Mouse (Mus musculus) cerebellum, postnatal 10 days (tissue): ENCODE data around the gene Ctc1.
"Not testable (repeated sequence)": the region's sequence is repeated elsewhere in the genome, so short reads cannot be mapped to it uniquely, and the experiment has no call there.

Source experiments
- DNase-seq, 2 experiments: peaks; one replicate each; pipeline ENCODE4 v3.0.0; 2021; ENCODE audit warnings: mixed read lengths in 2 of 2

The Ctc1 gene

GRCm38 (mm10) chr11:69008182-69009121 is 7.3 kb upstream of the Ctc1 start, which contains the start of gene Pfas:
Gene Pfas, minus strand, starts transcription at chr11:69008460.
- peak; percentile 99 to 100 for DNase-seq

- DNase-seq = no peak
Observed at GRCm38 (mm10) chr11:69009508-69009907, 6.2 kb upstream of the Ctc1 start.

DNA sequence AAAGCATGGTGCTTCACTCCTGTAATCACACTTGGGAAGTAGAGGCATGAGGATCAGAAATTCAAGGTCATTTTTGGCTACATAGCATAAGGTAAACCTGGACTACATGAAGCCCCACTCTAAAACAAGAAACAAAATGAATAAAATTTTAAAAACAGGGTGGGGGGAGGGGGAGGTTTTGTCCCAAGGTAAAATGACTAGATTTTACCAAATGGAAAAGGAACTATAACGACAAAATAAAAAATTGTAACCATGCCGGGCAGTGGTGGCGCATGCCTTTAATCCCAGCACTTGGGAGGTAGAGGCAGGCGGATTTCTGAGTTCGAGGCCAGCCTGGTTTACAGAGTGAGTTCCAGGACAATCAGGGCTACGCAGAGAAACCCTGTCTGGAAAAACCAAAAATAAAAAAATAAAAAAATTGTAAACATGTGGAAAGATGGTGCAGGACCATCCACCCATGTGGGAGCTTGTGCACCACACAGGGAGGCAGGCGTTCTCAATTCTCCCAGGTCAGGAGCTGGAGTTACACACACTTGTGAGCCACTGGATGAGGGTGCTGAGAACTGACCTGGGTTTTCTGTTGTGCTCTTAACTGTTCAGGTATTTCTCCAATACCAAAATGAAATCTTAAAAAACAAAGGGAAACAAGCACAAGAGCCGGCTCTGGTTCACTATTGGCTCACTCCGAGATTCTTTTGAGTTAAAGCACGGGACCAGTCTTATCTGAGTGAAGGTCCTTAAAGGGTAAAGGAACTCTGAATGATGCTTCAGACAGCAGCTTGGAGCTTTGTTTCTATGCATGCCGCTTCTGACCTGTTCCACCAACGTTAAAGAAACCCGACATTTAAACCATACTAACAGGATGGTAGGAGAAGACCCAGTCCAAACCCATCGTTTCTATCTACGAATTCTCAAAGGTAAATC is 5.0 kb upstream of the Ctc1 start:
- no peak for DNase-seq

DNA sequence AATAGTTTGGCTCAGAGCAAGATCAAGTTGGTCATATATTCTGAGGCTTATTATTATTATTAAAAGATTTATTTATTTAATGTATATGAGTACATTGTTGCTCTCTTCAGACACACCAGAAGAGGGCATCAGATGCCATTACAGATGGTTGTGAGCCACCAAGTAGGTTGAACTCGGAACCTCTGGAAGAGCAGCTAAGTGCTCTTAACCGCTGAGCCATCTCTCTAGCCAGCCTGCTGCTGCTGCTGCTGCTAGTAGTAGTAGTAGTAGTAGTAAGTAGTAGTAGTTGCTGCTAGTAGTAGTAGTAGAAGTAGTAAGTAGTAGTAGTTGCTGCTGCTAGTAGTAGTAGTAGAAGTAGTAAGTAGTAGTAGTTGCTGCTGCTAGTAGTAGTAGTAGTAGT is 4.3 kb upstream of the Ctc1 start:
- DNase-seq = not testable (repeated sequence)

GRCm38 (mm10) chr11:69012071-69012601 is 3.6 kb upstream of the Ctc1 start:
- peak; percentile 92 to 93 for DNase-seq

GRCm38 (mm10) chr11:69016755-69017154 is 1.0 kb downstream of the Ctc1 start:
- DNase-seq = no peak

DNA sequence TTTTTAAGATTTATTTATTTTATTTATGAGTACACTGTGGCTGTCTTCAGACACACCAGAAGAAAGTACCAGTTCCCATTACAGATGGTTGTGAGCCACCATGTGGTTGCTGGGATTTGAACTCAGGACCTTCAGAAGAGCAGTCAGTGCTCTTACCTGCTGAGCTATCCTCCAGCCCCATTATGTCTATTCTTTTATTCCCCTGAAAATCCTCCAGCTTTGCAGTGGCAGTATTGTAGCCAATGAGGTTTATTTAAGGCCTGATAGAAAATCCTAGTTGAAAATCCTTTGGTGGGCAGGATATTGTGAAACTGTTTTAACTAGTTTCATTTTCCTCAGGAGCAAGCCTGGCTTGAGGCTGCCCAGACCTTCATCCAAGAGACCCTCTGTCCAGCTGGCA is 5.0 kb downstream of the Ctc1 start:
- no peak for DNase-seq

GRCm38 (mm10) chr11:69026562-69026961 is 10.9 kb downstream of the Ctc1 start:
- DNase-seq = no peak

DNA sequence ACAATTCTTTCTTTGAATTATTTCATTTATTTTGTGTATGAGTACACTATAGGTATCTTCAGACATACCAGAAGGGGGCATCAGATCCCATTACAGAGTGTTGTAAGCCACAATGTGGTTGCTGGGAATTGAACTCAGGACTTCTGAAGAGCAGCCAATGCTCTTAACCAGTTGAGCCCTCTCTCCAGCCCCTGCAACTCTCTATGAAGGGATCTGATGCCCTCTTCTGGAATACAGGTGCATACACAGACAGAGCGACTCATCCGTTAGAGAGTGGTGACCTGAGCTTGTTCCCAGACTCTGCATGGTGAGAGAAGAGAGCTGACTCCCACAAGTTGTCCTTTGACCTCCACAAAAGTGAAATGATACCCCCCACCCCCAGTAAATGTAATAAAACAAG is 13.1 kb downstream of the Ctc1 start:
- peak; percentile 24 to 45 for DNase-seq

- DNase-seq = no peak
Observed at GRCm38 (mm10) chr11:69033552-69033951, 17.8 kb downstream of the Ctc1 start.

- DNase-seq = no peak
Observed at GRCm38 (mm10) chr11:69034585-69034984, 18.9 kb downstream of the Ctc1 start.

GRCm38 (mm10) chr11:69035411-69035810 is 19.7 kb downstream of the Ctc1 start:
- peak in 1 of 2 experiments; percentile 34 for DNase-seq

DNA sequence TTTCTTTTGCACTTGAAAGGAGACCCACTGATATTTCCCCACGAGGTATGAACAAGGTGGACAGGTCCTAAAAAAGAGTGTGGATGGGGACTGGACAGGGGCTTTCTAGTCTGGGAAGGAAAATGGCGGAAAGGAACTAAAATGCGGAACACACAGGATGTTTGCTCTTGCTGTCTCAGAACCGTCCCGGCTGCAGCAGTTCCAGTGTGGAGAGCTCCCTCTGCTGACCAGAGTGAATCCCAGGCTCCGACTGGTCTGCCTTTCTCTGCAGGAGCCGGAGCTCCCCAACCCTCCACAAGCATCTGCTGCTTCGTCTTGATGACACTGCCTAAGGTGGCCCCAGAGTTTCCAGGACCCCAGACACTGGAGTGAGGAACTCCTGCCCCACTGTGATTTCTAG is 20.1 kb downstream of the Ctc1 start:
- peak; percentile 92 to 93 for DNase-seq

DNA sequence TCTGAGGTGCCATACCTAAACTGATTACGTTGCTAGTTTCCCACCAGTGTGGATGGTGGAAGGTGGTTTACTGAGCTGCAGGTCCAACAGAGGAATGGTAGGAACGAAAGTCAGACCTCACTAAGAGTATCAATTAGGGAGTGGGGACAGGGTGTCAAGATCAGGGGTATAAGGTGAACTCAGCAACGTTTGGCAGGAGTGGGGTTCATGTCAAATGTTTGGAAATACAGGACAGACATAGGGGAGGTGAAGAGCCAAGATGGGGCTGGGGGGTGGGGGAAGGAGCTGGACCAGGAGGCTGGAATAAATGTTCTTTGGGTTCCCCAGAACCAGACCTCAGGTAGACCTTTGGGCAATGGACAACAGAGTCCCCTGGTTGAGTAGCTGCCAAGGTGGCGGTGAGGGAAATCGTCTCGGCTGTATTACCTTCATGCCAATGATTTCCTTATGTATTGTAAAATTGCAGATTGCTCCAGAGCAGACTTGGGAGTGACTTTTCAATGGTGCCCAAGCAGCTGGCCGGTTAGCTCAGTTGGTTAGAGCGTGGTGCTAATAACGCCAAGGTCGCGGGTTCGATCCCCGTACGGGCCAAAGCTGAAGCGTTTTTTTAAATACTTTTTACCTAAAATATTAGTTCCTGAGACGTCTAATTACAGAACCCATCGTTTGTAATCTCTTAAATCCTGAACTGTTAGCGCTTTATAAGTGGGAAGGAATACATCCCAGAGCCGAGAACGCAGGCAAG is 20.9 kb downstream of the Ctc1 start:
- DNase-seq = peak; percentile 90 to 94

GRCm38 (mm10) chr11:69037231-69038061 is 21.7 kb downstream of the Ctc1 start:
- DNase-seq = peak; percentile 87 to 89

DNA sequence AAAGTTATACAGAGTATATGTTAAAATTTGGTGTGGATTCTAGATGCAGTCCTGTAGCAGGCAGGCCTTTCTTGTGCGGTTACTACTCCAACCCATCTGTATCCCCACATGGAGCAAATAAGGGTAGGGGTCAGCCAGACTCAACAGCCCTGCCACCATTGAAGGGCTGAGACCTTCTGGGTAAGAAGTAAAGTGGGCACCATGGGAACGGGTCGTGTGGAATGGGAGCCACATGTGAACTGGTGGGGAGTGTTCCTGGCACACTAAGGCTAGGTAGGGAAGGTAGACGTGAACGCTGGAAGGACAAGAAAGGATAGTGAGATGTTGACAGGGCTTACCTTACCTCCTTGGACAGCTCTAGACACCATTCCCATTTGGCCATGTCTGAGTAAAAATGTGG is 22.5 kb downstream of the Ctc1 start:
- peak in 1 of 2 experiments; percentile 17 for DNase-seq

DNA sequence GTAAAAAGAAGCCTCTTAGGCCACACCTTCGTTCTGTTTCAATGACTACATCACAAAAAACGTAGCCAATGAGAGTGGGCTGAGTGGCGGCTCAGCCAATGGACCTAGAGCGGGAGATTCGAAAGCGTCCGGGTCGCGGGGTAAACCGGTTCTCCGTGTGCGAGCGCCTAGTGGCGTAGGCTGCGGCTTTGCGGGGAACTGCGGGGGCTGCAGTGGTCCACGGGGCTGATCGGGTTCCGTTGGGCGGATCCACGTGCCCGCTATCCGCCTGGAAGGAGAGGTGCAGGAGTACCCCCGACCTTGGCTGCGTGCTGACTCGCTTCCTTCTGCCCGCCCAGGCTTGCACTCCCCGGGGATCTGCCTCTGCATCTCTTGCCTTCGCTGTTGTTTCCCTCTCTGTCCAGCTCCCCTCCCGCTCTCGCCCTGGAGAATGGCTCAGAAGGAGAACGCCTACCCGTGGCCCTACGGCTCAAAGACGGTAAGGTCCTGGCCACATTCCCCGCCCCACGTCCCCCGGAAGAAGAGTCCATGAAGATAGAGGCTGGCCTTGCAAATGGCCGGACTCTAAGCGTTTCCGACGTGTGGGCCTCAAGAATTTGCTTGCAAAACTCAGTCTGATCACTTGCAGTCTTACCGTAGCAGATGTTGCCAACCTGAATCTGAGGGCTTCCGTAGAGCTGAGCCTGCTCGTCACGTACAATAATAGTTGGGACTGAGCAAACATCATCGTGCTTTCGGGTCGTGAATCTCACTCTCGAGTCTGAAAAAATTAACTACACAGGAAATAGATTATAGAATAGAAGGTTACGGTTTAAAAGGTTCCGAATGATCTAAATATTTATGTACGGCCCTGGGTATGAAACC is 30.1 kb downstream of the Ctc1 start, which contains the start of gene Aurkb:
Gene Aurkb, plus strand, starts transcription at position 117 of the 864 bp plus-strand sequence.
- peak; percentile 94 for DNase-seq

DNA sequence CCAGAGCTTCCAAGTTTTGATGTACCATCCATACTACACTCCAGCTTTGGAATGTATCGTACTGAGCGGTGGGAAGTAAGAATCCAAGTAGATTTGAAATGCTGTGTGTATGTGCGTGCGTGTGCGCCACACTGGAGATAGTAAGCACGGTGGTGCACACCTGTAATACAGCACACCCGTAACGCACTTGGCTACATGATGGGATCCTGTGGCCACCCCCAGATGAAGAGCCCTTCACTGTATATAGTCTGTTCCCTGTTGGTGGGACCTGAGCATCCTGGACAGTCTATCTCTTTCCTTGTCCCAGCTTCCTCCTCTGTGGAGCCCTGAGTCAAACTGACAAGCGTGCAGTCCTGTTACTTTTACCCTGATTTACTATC is 30.7 kb downstream of the Ctc1 start:
- DNase-seq = no peak

DNA sequence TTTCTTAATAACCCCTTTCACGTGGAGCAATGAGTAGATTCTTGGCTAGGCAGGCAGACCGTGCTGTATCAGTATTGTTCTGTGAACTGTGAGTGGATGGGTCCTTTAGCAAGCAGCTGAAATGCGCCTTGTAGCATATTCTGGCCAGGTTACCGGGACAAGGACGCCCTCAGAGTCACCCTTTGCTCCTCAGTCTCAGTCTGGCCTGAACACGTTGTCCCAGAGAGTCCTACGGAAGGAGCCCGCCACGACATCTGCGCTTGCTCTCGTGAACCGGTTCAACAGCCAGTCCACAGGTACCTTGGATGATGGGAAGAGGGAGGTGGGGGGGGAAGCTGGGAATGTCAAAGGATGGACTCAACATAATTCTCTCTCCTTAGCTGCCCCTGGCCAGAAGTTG is 31.9 kb downstream of the Ctc1 start:
- DNase-seq = no peak

DNA sequence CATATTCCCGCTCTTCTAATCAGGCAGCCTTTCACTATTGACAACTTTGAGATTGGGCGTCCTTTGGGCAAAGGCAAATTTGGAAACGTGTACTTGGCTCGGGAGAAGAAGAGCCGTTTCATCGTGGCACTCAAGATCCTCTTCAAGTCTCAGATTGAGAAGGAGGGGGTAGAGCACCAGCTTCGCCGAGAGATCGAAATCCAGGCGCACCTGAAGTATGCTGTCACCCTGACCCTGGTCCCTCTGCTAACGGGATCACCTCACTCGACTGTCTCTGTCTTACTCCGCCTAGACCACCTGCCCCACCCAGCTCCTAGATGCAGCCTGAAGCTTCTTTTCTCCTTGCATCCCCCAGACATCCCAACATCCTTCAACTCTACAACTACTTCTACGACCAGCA is 32.4 kb downstream of the Ctc1 start:
- DNase-seq = no peak
